Mouse (Mus musculus): Measurements from ENCODE around the gene Rnf213. TPM values are rescaled to one million over a fixed set of nuclear protein-coding genes. Genes with fewer than 3 reads are reported as not detected.

Gene Rnf213
- polyA plus RNA-seq (2015; fragmentation: Illumina TruSeq; extraction: RNeasy Lipid Tissue Mini Kit (QIAGEN cat#74804); ENCODE audit: insufficient read depth, low replicate concordance), result 182 TPM

GRCm38 (mm10) chr11:119392800-119393482 lies at the start of gene Rnf213:
TSS of gene Rnf213 (plus strand) at chr11:119393100.

GRCm38 (mm10) chr11:119355443-119356385 lies 37.2 kb upstream of the Rnf213 start, which contains the start of the genes Sgsh and Slc26a11:
TSS of gene Sgsh (minus strand) at chr11:119355536.
TSS of gene Slc26a11 (plus strand) at chr11:119355557.

GRCm38 (mm10) chr11:119490861-119491689 lies 98.2 kb downstream of the Rnf213 start, which contains the start of gene Endov:
TSS of gene Endov (plus strand) at chr11:119491347.

Other genes with a start within 250 kb of the Rnf213 start
- 3.3 TPM for gene Tbc1d16, start 164.6 kb upstream of the Rnf213 start, polyA plus RNA-seq (2015; fragmentation: Illumina TruSeq; extraction: RNeasy Lipid Tissue Mini Kit (QIAGEN cat#74804); ENCODE audit: insufficient read depth, low replicate concordance)
- gene Ccdc40, start 164.5 kb upstream of the Rnf213 start, polyA plus RNA-seq (2015; fragmentation: Illumina TruSeq; extraction: RNeasy Lipid Tissue Mini Kit (QIAGEN cat#74804); ENCODE audit: insufficient read depth, low replicate concordance), result 0.43 TPM
- 8.7 TPM for gene Gaa, start 125.2 kb upstream of the Rnf213 start, polyA plus RNA-seq (2015; fragmentation: Illumina TruSeq; extraction: RNeasy Lipid Tissue Mini Kit (QIAGEN cat#74804); ENCODE audit: insufficient read depth, low replicate concordance)
- gene Eif4a3, start 93.0 kb upstream of the Rnf213 start, polyA plus RNA-seq (2015; fragmentation: Illumina TruSeq; extraction: RNeasy Lipid Tissue Mini Kit (QIAGEN cat#74804); ENCODE audit: insufficient read depth, low replicate concordance), result 157 TPM
- gene Card14, start 85.3 kb upstream of the Rnf213 start, polyA plus RNA-seq (2015; fragmentation: Illumina TruSeq; extraction: RNeasy Lipid Tissue Mini Kit (QIAGEN cat#74804); ENCODE audit: insufficient read depth, low replicate concordance), result not detected
- gene Sgsh, start 37.6 kb upstream of the Rnf213 start, polyA plus RNA-seq (2015; fragmentation: Illumina TruSeq; extraction: RNeasy Lipid Tissue Mini Kit (QIAGEN cat#74804); ENCODE audit: insufficient read depth, low replicate concordance), result 12.0 TPM
- 12.1 TPM for gene Slc26a11, start 37.5 kb upstream of the Rnf213 start, polyA plus RNA-seq (2015; fragmentation: Illumina TruSeq; extraction: RNeasy Lipid Tissue Mini Kit (QIAGEN cat#74804); ENCODE audit: insufficient read depth, low replicate concordance)
- gene Endov, start 98.2 kb downstream of the Rnf213 start, polyA plus RNA-seq (2015; fragmentation: Illumina TruSeq; extraction: RNeasy Lipid Tissue Mini Kit (QIAGEN cat#74804); ENCODE audit: insufficient read depth, low replicate concordance), result 7.0 TPM
- 0.06 TPM for gene Nptx1, start 154.7 kb downstream of the Rnf213 start, polyA plus RNA-seq (2015; fragmentation: Illumina TruSeq; extraction: RNeasy Lipid Tissue Mini Kit (QIAGEN cat#74804); ENCODE audit: insufficient read depth, low replicate concordance)
- 9.0 TPM for gene Rptor, start 209.8 kb downstream of the Rnf213 start, polyA plus RNA-seq (2015; fragmentation: Illumina TruSeq; extraction: RNeasy Lipid Tissue Mini Kit (QIAGEN cat#74804); ENCODE audit: insufficient read depth, low replicate concordance)